ENCODE assay signal across 9 mouse cellular contexts in genomic region chr5:122286191-122286590, GRCm38 (mm10). TPM values are rescaled to one million over a fixed set of nuclear protein-coding genes. Genes with fewer than 3 reads are reported as not detected.
DNase-seq lines count a peak whose midpoint lies in the region; ATAC-seq lines count a peak whose summit lies in the region.
"Had no signal": no experiment of that assay in that cellular context is flagged by ENCODE, and none has a peak within 500 bp of the region (broad histone marks: within the 10 kb centered on the region; RNA-seq: fewer than 3 reads in every experiment).

No protein-coding gene starts in this region.

- no peak for DNase-seq in hindbrain, embryonic 10.5 days (ENCODE audit: low spot score)
- DNase-seq in hindbrain, embryonic 11.5 days (ENCODE audit: low spot score), result no peak
- DNase-seq in hindbrain, embryonic 14.5 days (ENCODE audit: low spot score), result no peak
- DNase-seq in layer of hippocampus, postnatal 25 days (ENCODE audit: extremely low spot score in 1 of 2, low spot score in 1 of 2), result no peak
- no peak for DNase-seq in right cerebral cortex, postnatal 14 days
- DNase-seq: embryo, embryonic 11 days had no signal

- peaks cover 6% of the 10 kb centered on the region; the same call in 1 of the 2 replicates for H3K9me3 ChIP-seq in hindbrain, embryonic 10.5 days
- H3K9me3 ChIP-seq in hindbrain, embryonic 11.5 days (ENCODE audit: control insufficient read depth, low read length), result no peaks in the 10 kb centered on the region
- H3K9me3 ChIP-seq in hindbrain, embryonic 14.5 days (ENCODE audit: control insufficient read depth, low read length), result no peaks in the 10 kb centered on the region
- H3K9me3 ChIP-seq in midbrain, embryonic 16.5 days (replicated peaks; ENCODE audit: control insufficient read depth, low read length, poor library complexity, severe bottlenecking), result no peaks in the 10 kb centered on the region

- H3K9ac ChIP-seq in hindbrain, embryonic 11.5 days (ENCODE audit: low read depth, low read length), result no peak overlapping the region
- H3K9ac ChIP-seq in hindbrain, embryonic 14.5 days, result no peak overlapping the region
- H3K9ac ChIP-seq in midbrain, embryonic 16.5 days (ENCODE audit: low read depth, low read length), result no peak overlapping the region

- 0 out of 2 replicates have a peak, but pooled peaks cover 5% of the 10 kb centered on the region for H3K27me3 ChIP-seq in hindbrain, embryonic 10.5 days (ENCODE audit: insufficient read depth, poor library complexity, severe bottlenecking)
- H3K27me3 ChIP-seq in hindbrain, embryonic 11.5 days (ENCODE audit: control insufficient read depth, insufficient read depth, low read length), result no peaks in the 10 kb centered on the region
- H3K27me3 ChIP-seq in hindbrain, embryonic 14.5 days (ENCODE audit: control insufficient read depth, insufficient read depth, low read length), result no peaks in the 10 kb centered on the region
- H3K27me3 ChIP-seq in midbrain, embryonic 16.5 days (ENCODE audit: control insufficient read depth, insufficient read depth, low read depth, low read length), result no peaks in the 10 kb centered on the region

- peak overlapping the region; percentile 89; the same call in 1 of the 2 replicates for H3K4me3 ChIP-seq in hindbrain, embryonic 10.5 days
- H3K4me3 ChIP-seq in hindbrain, embryonic 11.5 days (ENCODE audit: low read depth, low read length), result no peak overlapping the region
- peak overlapping the region; percentile 72 for H3K4me3 ChIP-seq in brown adipose tissue, adult 24 weeks (ENCODE audit: insufficient read depth, low read depth, low read length)
- no peak overlapping the region; the same call in 1 of the 2 replicates for H3K4me3 ChIP-seq in hindbrain, embryonic 14.5 days (replicated peaks; ENCODE audit: low read length)
- H3K4me3 ChIP-seq in midbrain, embryonic 16.5 days (ENCODE audit: low read depth, low read length), result no peak overlapping the region

- H3K36me3 ChIP-seq in hindbrain, embryonic 10.5 days, result peaks cover 34% of the 10 kb centered on the region
- no peaks in the 10 kb centered on the region for H3K36me3 ChIP-seq in hindbrain, embryonic 11.5 days (ENCODE audit: control insufficient read depth, insufficient read depth, low read length)
- no peaks in the 10 kb centered on the region; the same call in 1 of the 2 replicates for H3K36me3 ChIP-seq in hindbrain, embryonic 14.5 days (replicated peaks; ENCODE audit: control insufficient read depth, insufficient read depth)
- H3K36me3 ChIP-seq in midbrain, embryonic 16.5 days (ENCODE audit: control insufficient read depth, insufficient read depth, low read length), result no peaks in the 10 kb centered on the region; the same call in 1 of the 2 replicates

- no peak for ATAC-seq in hindbrain, embryonic 11.5 days (ENCODE audit: low FRiP score)
- ATAC-seq in hindbrain, embryonic 14.5 days (ENCODE audit: low FRiP score), result no peak
- ATAC-seq in midbrain, embryonic 16.5 days, result no peak
- no peak for ATAC-seq in activated CD4-positive, CD25-positive, alpha-beta regulatory T cell, adult 4 months

- no peak overlapping the region for H3K4me2 ChIP-seq in hindbrain, embryonic 11.5 days (replicated peaks; ENCODE audit: low read depth, low read length)
- peak overlapping the region; percentile 100 for H3K4me2 ChIP-seq in hindbrain, embryonic 14.5 days (replicated peaks)
- H3K4me2 ChIP-seq in midbrain, embryonic 16.5 days (ENCODE audit: low read length), result peak overlapping the region; percentile 99

- peaks cover 21% of the 10 kb centered on the region for H3K4me1 ChIP-seq in hindbrain, embryonic 10.5 days (replicated peaks)
- H3K4me1 ChIP-seq in hindbrain, embryonic 11.5 days (replicated peaks; ENCODE audit: control insufficient read depth, insufficient read depth, low read length), result peaks cover 3% of the 10 kb centered on the region; the same call in 1 of the 2 replicates
- peaks cover 21% of the 10 kb centered on the region for H3K4me1 ChIP-seq in brown adipose tissue, adult 24 weeks (ENCODE audit: control insufficient read depth, insufficient read depth, insufficient read length, low read length)
- peaks cover 14% of the 10 kb centered on the region for H3K4me1 ChIP-seq in hindbrain, embryonic 14.5 days (replicated peaks; ENCODE audit: control insufficient read depth, insufficient read depth, low read length)
- H3K4me1 ChIP-seq in midbrain, embryonic 16.5 days (ENCODE audit: control insufficient read depth, insufficient read depth, low read length), result peaks cover 16% of the 10 kb centered on the region

- WGBS in hindbrain, embryonic 10.5 days, result 89% methylated on average over 10 of the region's 10 CpGs
- 86% methylated on average over 10 of the region's 10 CpGs for WGBS in hindbrain, embryonic 11.5 days
- WGBS in hindbrain, embryonic 14.5 days, result 84% methylated on average over 10 of the region's 10 CpGs
- 84% methylated on average over 10 of the region's 10 CpGs for WGBS in midbrain, embryonic 16.5 days

- H3K27ac ChIP-seq in hindbrain, embryonic 10.5 days, result no peak overlapping the region
- H3K27ac ChIP-seq in hindbrain, embryonic 11.5 days (ENCODE audit: low read depth, low read length), result no peak overlapping the region
- peak overlapping the region; percentile 85 for H3K27ac ChIP-seq in brown adipose tissue, adult 24 weeks (replicated peaks; ENCODE audit: low read depth, low read length)
- H3K27ac ChIP-seq in hindbrain, embryonic 14.5 days, result no peak overlapping the region
- H3K27ac ChIP-seq in midbrain, embryonic 16.5 days (ENCODE audit: low read length), result no peak overlapping the region

RNA-seq across cellular contexts. Expression of gene Pptc7, which starts 2.0 kb away (rescaled TPM):
- polyA plus RNA-seq in hindbrain, embryonic 10.5 days (2016; fragmentation: Nextera tagmentation; extraction: Ambion mirVana), result 6.5 and 8.4 TPM in 2 replicates
- 8.1 and 8.4 TPM in 2 replicates for polyA plus RNA-seq in hindbrain, embryonic 11.5 days (2014; fragmentation: Nextera tagmentation; extraction: Ambion mirVana)
- 24.3 and 28.0 TPM in 2 replicates for polyA plus RNA-seq in brown adipose tissue, adult 24 weeks (2012; ENCODE audit: insufficient read depth, insufficient read length, missing spikeins)
- polyA plus RNA-seq in hindbrain, embryonic 14.5 days (2014; fragmentation: Nextera tagmentation; extraction: Ambion mirVana), result 8.4 and 8.5 TPM in 2 replicates
- polyA plus RNA-seq in midbrain, embryonic 16.5 days (2015; fragmentation: Nextera tagmentation; extraction: Ambion mirVana), result 7.1 and 7.6 TPM in 2 replicates
- total RNA-seq in layer of hippocampus, postnatal 25 days (2021), result 10 to 100 TPM; 36.5 to 42.5 TPM
- polyA plus RNA-seq in activated CD4-positive, CD25-positive, alpha-beta regulatory T cell, adult 4 months (2017; shearing (Covaris generic)), result 10 to 100 TPM; 13.5 to 14.8 TPM

RNA-seq across cellular contexts. Expression of gene Tctn1, which starts 21.9 kb away (rescaled TPM):
- polyA plus RNA-seq in hindbrain, embryonic 10.5 days (2016; fragmentation: Nextera tagmentation; extraction: Ambion mirVana), result 5.2 and 6.0 TPM in 2 replicates
- 4.4 and 5.6 TPM in 2 replicates for polyA plus RNA-seq in hindbrain, embryonic 11.5 days (2014; fragmentation: Nextera tagmentation; extraction: Ambion mirVana)
- polyA plus RNA-seq in brown adipose tissue, adult 24 weeks (2012; ENCODE audit: insufficient read depth, insufficient read length, missing spikeins), result 1.2 and 2.9 TPM in 2 replicates
- 4.4 and 6.5 TPM in 2 replicates for polyA plus RNA-seq in hindbrain, embryonic 14.5 days (2014; fragmentation: Nextera tagmentation; extraction: Ambion mirVana)
- polyA plus RNA-seq in midbrain, embryonic 16.5 days (2015; fragmentation: Nextera tagmentation; extraction: Ambion mirVana), result 5.4 and 7.3 TPM in 2 replicates
- total RNA-seq in layer of hippocampus, postnatal 25 days (2021), result 10 to 100 TPM; 11.8 to 12.3 TPM
- under 1 TPM; 0.75 to 0.96 TPM for polyA plus RNA-seq in activated CD4-positive, CD25-positive, alpha-beta regulatory T cell, adult 4 months (2017; shearing (Covaris generic))

Comparison
In these comparisons a context has a peak if more than half of its experiments do, and no peak if none do; other contexts are left out.
1. H3K4me3 ChIP-seq: peak in hindbrain, embryonic 10.5 days (single experiment) and brown adipose tissue, adult 24 weeks (single experiment); none in hindbrain, embryonic 11.5 days (single experiment), hindbrain, embryonic 14.5 days (single experiment) and midbrain, embryonic 16.5 days (single experiment).